Mouse (Mus musculus) spleen, adult 12 weeks (tissue): ENCODE measurements around the gene Sec14l1.

Experiments used
- DNase-seq: peaks from one replicate; pipeline ENCODE4 v3.0.0; 2022; ENCODE audit warnings: low spot score

Sec14l1 gene

DNA sequence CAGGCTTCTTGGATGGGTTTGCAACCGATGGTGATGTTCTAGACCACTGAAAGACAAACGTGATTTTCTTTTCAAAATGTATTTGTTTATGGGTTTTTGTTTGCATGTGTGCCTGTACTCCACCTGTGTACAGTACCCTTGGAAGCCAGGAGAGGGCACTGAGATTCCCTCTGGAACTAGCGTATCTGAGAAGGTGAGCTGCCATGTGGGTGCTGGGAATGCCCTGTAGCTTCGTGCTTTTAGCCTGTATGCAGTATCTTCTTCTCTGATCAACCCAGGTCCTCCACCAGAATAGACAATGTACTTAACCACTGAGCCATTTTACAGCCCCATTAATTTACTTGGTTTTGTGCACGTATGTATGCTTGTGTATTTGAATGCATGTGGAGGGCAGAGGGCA lies 68.9 kb downstream of the Sec14l1 start:
- no peak for DNase-seq

- DNase-seq, result no peak
Measured at GRCm38 (mm10) chr11:117185076-117185933, 70.3 kb downstream of the Sec14l1 start.

DNA sequence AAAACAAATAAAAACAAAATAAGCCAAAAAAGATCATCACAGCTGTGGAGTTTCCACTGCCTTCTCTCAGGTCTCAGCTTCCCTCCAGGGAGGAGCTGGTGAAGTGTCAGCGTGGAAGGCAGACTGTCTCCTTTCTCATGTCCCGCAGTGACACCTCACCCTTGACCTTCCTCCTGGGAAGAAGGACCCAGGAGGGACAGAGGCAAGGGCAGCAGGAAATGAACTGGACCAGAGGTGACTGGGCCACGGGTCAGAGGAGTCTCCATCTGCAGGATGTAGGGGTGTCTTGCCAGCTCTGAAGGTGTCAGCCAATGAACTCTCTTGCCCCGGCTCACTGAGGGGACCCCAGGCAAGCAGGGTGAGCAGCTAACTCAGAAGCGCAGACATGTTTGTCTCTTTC lies 76.6 kb downstream of the Sec14l1 start:
- DNase-seq, result no peak

DNA sequence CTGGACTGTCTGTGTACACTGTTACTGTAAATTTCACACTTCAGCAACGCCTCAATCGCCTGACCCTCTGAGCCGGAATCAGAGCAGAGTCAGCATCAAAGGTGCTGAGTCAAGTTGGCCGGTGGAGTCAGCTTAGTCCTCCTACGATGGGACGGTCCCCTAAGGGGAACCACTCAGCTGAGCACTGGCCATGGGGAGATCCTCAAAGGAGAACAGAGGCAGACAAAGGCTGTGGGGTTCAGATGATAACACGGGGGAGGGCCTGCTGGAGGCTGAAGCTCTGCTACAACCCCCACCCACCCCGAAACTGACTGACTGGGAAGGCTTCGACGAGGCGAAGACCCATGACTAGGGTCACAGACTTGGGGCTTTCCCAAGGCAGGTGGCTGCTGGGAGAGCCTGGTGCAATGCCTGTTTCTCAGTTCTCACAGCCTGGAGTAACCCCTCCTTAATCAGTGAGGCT lies 79.5 kb downstream of the Sec14l1 start:
- DNase-seq, result no peak

DNA sequence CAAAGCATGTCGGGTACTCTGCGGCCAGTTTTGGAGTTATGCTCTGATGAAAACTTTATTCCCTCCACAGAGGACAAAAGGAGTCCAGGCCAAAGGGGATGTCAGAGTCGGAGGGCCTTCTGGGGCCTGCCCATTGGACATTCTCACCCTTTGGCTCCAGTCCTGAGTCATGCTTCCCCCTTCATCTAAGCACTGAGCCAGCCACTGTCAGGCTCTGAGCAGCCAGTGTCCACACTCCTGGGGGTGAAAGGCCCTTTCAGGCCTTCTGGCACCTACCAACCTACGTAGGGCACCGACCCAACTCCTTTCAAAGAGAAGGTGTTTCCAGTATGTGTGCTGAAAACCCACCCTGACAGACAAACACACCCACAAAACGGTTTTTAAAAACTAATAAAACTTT lies 80.6 kb downstream of the Sec14l1 start:
- DNase-seq, result no peak

DNA sequence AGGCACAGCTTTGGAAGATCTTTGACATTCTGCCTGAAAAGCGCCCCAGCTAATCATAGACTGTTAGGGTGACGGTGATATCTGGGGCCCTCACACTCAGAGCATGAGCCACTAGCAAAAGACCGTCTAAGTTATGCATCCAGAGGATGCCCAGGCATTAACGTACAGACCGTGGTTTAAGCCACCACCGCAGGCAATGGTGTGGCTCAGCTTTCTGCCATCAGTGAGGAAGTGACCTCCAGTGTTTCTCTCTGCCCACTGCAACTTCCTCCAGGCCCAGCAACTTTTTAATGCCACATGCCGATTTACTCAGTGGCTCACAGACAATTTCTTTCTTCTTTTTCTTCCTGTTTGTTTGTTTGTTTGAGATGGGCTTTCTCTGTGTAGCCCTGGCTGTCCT lies 81.7 kb downstream of the Sec14l1 start:
- DNase-seq, result no peak

GRCm38 (mm10) chr11:117198122-117198521 lies 83.2 kb downstream of the Sec14l1 start:
- no peak for DNase-seq

- DNase-seq, result no peak
Measured at GRCm38 (mm10) chr11:117199282-117200175, 84.6 kb downstream of the Sec14l1 start, which contains the start of gene Sept9. Gene Sept9 (plus strand): TSS chr11:117199661.

GRCm38 (mm10) chr11:117201846-117202245 lies 86.9 kb downstream of the Sec14l1 start:
- no peak for DNase-seq

- DNase-seq, result no peak
Measured at GRCm38 (mm10) chr11:117204606-117205005, 89.6 kb downstream of the Sec14l1 start.

DNA sequence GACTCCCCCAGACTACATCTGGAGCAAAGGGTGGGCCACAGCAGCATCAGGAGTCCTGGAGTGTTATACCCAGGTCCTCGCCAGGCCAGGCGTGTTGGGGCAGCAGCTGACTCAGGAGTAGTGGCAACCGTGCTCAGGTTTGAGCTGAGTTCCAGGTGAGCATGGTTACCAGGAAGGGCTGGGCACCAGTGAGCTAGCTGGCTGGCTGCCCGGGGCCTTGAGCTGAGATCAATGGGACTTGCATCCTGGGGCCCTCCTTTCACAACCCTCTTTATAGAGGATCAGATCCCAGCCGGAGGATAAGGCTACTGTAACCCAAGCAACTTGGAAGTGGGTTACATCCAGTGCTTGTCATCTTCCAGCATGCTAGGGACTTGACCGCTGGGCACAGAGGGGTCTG lies 90.1 kb downstream of the Sec14l1 start:
- no peak for DNase-seq

DNA sequence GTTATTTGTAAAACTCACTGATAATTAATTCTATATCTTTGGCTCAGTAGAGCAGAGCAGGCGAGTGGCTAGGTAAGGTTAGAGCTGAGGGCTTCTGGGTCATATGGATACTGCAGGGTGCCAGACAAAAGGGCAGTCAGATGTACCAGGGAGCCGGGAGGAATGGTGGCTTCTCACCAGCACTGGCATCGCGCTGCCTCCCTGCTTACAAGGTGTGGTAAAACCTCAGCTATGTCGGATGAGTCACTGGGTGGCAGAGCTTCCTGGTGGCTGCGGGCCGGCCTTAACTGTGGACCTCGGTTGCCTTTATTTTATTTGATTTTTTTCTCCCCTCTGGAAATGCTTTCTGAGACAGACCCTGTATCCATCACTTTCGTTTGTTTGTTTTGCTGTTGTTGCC lies 90.5 kb downstream of the Sec14l1 start:
- DNase-seq, result no peak

- DNase-seq, result no peak
Measured at GRCm38 (mm10) chr11:117207436-117207835, 92.5 kb downstream of the Sec14l1 start.

- DNase-seq, result no peak
Measured at GRCm38 (mm10) chr11:117208151-117208673, 93.2 kb downstream of the Sec14l1 start.
